Mouse (Mus musculus): ENCODE data around the gene Tbk1. TPM values are rescaled to one million over a fixed set of nuclear protein-coding genes. Genes with fewer than 3 reads are reported as not detected.

Tbk1 gene
- polyA plus RNA-seq, 1 experiment from 2014 or later: 24.8 TPM

DNA sequence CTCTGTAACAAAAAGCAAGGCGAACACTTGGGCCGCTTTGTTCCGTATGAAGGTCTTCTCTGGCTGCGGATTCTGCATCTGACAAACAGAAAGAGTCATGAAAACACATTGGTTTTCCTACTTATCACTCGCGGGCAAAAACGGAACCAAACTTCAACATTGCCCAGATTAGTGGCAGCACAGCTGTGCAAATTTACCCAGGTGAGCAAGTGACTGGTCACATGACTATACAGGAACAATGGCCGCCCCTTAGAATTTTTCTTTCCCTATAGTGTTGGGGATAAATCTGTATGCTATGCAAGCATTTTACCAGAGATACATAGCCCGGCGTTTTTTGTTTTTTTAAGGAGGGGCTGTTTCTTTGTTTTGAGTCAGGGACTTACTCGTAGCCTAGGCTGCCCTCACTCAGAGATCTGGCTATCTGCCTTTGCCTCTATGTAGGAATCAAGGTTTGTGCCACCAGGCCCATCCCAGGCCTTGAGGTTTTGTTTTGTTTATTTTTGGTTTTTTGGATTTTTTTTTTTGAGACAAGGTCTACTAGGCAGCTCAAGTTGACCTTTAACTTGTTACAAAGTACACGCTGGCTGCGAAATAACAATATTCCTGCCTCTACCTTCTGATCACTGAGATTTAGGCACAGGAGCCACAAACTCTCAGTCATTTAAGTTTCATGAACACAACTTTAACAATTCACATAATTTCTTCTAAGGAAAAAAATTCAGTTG, 28.7 kb upstream of the Tbk1 start:
- Histone ChIP-seq H3K9ac (no peak overlapping the region), H3K9me3 (replicated peaks) (no peaks in the 10 kb centered on the region), H3K4me1 (no peaks in the 10 kb centered on the region), H3K36me3 (peaks cover 96% of the 10 kb centered on the region), H3K27me3 (replicated peaks) (no peaks in the 10 kb centered on the region), H3K27ac (no peak overlapping the region), H3K4me3 (no peak overlapping the region), H3K4me2 (no peak overlapping the region)
- no peak for ATAC-seq
- WGBS (ENCODE audit: insufficient replicate concordance): 85% methylated on average over 13 of the region's 13 CpGs

DNA sequence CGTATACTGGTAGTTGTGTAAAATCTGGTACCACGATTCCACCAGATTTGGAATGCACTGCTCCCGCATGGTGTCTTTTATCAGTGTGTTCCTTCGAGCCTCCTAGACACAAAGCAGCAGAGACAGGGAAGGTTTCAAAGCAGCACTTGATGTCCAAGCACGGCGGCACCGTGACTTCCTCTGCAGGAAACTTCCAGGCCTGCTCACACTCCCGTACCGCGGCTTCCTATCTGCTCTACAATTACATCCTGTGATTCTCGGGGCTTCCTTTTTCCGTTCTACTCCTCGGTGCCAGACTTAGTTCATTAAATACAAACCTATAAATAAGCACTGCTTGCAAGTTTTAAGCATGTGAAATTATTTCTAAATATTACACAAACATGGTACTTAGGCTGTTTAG, 27.0 kb upstream of the Tbk1 start:
- Histone ChIP-seq H3K4me2 (no peak overlapping the region), H3K9me3 (replicated peaks) (no peaks in the 10 kb centered on the region), H3K36me3 (peaks cover 97% of the 10 kb centered on the region), H3K27ac (no peak overlapping the region), H3K27me3 (replicated peaks) (no peaks in the 10 kb centered on the region), H3K4me1 (no peaks in the 10 kb centered on the region), H3K9ac (no peak overlapping the region), H3K4me3 (no peak overlapping the region)
- 51% methylated on average over 13 of the region's 13 CpGs for WGBS (ENCODE audit: insufficient replicate concordance)
- no peak for ATAC-seq

DNA sequence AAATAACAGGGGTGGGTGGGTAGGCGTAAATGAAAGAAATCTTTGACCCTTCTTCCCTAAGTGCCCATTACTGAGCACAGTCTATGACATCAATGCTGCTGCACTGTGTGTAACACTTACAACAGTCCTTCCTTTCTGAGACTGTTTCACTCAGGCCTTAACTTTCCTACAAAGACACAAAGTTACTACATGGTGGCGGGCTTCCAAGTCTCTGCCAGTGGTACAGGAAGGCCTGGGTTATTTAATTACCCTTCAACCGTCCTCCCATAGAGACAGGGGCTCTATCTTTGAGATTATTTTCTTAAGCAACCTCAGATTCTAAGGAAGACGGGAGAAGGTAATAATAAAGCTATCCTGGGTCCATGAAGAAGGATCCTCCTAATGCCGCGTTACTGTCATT, 25.9 kb upstream of the Tbk1 start:
- Histone ChIP-seq H3K27me3 (replicated peaks) (no peaks in the 10 kb centered on the region), H3K4me2 (no peak overlapping the region), H3K27ac (no peak overlapping the region), H3K36me3 (peaks cover 97% of the 10 kb centered on the region), H3K9me3 (replicated peaks) (no peaks in the 10 kb centered on the region), H3K9ac (no peak overlapping the region), H3K4me1 (no peaks in the 10 kb centered on the region), H3K4me3 (no peak overlapping the region)
- no peak for ATAC-seq
- WGBS (ENCODE audit: insufficient replicate concordance): 86% methylated on average over 6 of the region's 6 CpGs

DNA sequence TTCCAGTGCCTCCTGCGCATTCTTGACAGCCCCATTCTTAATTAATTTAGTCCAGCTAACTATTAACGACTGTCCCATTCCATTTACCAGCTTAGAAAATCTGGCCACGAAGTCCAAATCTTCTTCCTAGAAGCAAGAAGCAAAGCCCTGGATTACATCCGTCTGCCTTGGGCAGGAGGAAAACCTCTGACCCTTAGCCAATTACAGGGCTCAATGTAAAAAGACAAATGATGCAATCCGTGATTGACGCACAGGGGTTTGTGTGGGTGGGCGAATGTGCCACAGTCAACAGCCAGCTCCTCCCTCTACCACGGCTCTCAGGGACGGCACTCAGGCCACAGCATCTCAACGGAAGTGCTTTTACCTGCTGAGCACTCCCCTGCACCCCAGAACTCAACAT, 25.0 kb upstream of the Tbk1 start:
- 76% methylated on average over 10 of the region's 10 CpGs for WGBS (ENCODE audit: insufficient replicate concordance)
- Histone ChIP-seq H3K4me1 (no peaks in the 10 kb centered on the region), H3K9ac (no peak overlapping the region), H3K9me3 (replicated peaks) (no peaks in the 10 kb centered on the region), H3K36me3 (peaks cover 97% of the 10 kb centered on the region), H3K27me3 (replicated peaks) (no peaks in the 10 kb centered on the region), H3K4me2 (no peak overlapping the region), H3K27ac (no peak overlapping the region), H3K4me3 (no peak overlapping the region)
- no peak for ATAC-seq

DNA sequence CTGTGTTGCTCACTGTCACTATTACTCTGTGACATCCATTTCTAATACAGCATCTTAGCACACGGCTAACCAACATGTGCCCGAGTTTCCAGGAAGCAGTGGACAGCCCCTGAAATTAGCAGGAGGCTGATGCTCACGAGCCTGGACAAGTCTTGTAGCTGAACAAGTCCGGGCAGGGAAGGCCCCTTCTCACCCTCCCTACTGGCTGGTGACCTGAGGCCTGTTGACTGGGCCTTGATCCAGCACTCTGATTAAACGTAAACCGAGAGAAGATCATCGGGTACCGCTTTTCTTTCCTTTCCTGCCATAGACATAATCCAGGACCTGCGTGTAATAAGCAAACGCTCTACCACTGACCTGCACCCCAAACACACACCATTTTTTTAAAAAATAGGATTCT, 21.6 kb upstream of the Tbk1 start:
- no peak overlapping the region for H3K4me3 ChIP-seq
- 91% methylated on average over 10 of the region's 10 CpGs for WGBS (ENCODE audit: insufficient replicate concordance)

DNA sequence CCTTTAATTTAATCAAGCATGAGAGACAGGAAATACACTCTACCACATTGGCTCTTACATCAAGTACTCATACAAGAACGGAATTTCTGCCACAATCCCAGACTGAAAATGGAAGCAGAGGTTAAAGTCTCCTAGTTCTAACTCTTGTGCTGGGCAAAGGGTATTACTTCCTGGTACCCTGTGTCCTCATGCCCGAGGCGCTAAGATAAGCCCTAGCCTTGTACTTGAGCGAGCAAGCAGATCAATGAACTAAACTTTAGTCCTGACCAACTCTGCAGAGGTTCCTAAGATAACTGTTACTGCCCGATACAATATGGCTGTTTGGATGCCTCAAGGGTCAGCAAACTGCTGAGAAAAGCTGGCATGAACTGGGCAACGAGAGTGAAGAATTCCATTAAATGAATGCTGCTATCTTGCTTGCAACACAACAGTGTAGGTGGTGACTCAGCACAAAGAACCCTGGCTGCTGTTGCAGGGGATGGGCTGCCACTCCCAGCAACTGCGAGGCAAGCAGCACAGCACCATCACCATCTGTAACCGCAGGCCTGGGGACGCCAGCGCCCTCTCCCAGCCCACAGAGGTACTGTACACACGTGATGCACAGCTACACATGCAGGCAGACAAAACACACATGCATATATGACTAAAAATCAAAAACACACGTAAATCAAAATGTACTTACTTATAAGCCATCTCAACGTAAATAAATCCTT, 18.2 kb upstream of the Tbk1 start:
- peaks cover 99% of the 10 kb centered on the region for H3K36me3 ChIP-seq
- H3K9me3 ChIP-seq (replicated peaks): no peaks in the 10 kb centered on the region
- peaks cover 5% of the 10 kb centered on the region; the same call in 1 of the 2 replicates for H3K4me1 ChIP-seq
- H3K4me2 ChIP-seq: no peak overlapping the region
- whole genome bisulfite sequencing (ENCODE audit: insufficient replicate concordance): 77% methylated on average over 13 of the region's 13 CpGs
- no peaks in the 10 kb centered on the region for H3K27me3 ChIP-seq (replicated peaks)
- no peak overlapping the region for H3K27ac ChIP-seq
- no peak overlapping the region for H3K4me3 ChIP-seq
- no peak overlapping the region for H3K9ac ChIP-seq
- peak; percentile 48 for ATAC-seq

More for the DNA sequence above, 21.6 kb upstream of the Tbk1 start:
- peaks cover 98% of the 10 kb centered on the region for H3K36me3 ChIP-seq
- no peak for ATAC-seq
- no peak overlapping the region for H3K4me2 ChIP-seq
- H3K27me3 ChIP-seq (replicated peaks): no peaks in the 10 kb centered on the region
- H3K9ac ChIP-seq: no peak overlapping the region
- H3K27ac ChIP-seq: no peak overlapping the region
- H3K4me1 ChIP-seq: peaks cover 5% of the 10 kb centered on the region; the same call in 1 of the 2 replicates
- no peaks in the 10 kb centered on the region for H3K9me3 ChIP-seq (replicated peaks)

DNA sequence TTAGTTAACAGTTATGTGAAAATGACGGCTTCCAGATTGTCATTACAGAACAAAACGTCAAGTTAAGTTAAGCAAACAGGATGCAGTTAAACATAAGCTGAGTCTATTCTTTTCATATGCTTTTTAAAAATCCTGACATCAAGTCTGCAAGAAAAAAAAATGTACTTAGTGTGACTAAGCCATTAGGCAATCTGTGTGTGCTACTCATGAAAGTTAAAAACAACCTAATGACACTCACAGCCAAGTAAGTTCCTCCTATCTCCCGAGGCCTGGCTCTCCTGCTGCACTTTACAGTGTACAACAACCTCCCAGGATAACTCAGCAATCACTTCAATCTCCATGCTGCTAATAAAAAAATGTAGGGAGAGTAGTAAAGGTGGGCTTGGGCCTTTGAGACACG, 17.0 kb upstream of the Tbk1 start:
- Histone ChIP-seq H3K4me2 (no peak overlapping the region), H3K27ac (no peak overlapping the region), H3K36me3 (peaks cover 100% of the 10 kb centered on the region), H3K9ac (no peak overlapping the region), H3K9me3 (replicated peaks) (no peaks in the 10 kb centered on the region), H3K4me1 (peaks cover 5% of the 10 kb centered on the region; the same call in 1 of the 2 replicates), H3K27me3 (replicated peaks) (no peaks in the 10 kb centered on the region), H3K4me3 (no peak overlapping the region)
- no peak for ATAC-seq
- 87% methylated on average over 4 of the region's 4 CpGs for WGBS (ENCODE audit: insufficient replicate concordance)

DNA sequence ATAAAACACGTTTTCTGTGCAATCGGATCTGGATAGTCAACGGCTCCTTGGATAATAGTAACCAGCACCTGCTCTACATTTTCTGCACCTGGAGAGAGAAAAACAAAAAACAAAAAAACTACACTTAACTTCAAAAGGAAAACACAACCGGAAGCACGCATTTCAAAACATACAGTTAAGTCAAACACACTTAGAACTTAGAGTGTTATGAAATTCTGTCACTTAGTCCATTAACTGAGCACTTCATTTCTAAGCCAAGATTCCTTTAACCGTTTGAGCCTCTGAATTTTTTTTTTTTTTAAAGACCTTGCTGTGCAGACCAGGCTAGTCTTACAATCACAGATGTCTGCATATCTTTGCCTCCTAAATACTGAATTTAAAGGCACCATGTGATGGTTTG, 14.7 kb upstream of the Tbk1 start:
- no peak overlapping the region for H3K27ac ChIP-seq
- no peak overlapping the region for H3K9ac ChIP-seq
- no peaks in the 10 kb centered on the region for H3K9me3 ChIP-seq (replicated peaks)
- ATAC-seq: no peak
- H3K4me1 ChIP-seq: peaks cover 5% of the 10 kb centered on the region; the same call in 1 of the 2 replicates
- H3K27me3 ChIP-seq (replicated peaks): no peaks in the 10 kb centered on the region
- H3K36me3 ChIP-seq: peaks cover 100% of the 10 kb centered on the region
- WGBS (ENCODE audit: insufficient replicate concordance): 84% methylated on average over 6 of the region's 6 CpGs
- no peak overlapping the region for H3K4me2 ChIP-seq
- H3K4me3 ChIP-seq: no peak overlapping the region

DNA sequence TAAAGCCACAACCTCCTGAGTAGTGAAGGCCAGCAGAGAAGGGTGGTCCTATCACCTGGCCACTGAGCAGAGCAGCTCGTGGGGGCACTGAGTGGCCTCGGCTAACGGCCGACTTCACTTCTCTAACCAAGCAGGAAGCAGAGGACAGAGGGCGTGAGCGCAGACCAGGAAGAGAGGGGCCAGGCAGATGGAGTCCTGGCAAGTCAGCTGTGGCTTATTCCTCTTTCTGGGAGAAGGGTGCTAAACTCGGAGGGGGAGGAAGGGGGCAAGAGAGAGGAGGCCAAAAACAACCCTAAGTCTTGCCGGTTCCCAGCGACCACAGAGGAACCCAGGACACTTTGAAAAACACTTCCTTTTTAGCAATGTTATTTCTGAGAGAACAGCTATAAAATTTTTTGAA, 10.0 kb upstream of the Tbk1 start:
- no peak overlapping the region for H3K9ac ChIP-seq
- H3K4me1 ChIP-seq: no peaks in the 10 kb centered on the region
- WGBS (ENCODE audit: insufficient replicate concordance): 41% methylated on average over 9 of the region's 9 CpGs
- peak; percentile 27; the same call in 1 of the 2 replicates for ATAC-seq
- H3K27me3 ChIP-seq (replicated peaks): no peaks in the 10 kb centered on the region
- H3K36me3 ChIP-seq: peaks cover 97% of the 10 kb centered on the region
- no peaks in the 10 kb centered on the region for H3K9me3 ChIP-seq (replicated peaks)
- H3K27ac ChIP-seq: no peak overlapping the region
- H3K4me2 ChIP-seq: no peak overlapping the region
- H3K4me3 ChIP-seq: no peak overlapping the region

DNA sequence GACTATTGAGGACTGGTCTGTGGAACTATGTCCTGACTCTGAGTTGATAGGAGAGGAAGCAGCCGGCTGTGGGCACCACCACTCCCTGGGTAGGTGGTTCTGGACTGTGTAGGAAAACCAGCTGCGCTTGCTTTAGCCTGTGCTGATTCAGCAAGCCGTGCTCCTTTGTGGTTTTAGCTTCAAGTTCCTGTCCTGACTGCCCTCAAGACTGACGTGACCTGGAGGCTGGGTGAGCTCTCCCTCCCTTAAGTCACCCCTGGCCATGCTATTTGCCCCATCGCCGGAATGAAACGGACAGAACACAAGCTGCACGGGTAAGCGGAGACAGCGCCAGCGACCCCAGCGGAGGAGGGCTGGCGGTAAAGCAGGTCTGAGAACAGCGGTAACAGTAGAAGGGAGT, 4.5 kb upstream of the Tbk1 start:
- no peaks in the 10 kb centered on the region for H3K9me3 ChIP-seq (replicated peaks)
- 58% methylated on average over 14 of the region's 14 CpGs for WGBS (ENCODE audit: insufficient replicate concordance)
- no peak overlapping the region for H3K4me2 ChIP-seq
- H3K9ac ChIP-seq: no peak overlapping the region
- ATAC-seq: no peak
- no peaks in the 10 kb centered on the region for H3K27me3 ChIP-seq (replicated peaks)
- peaks cover 12% of the 10 kb centered on the region for H3K4me1 ChIP-seq
- H3K27ac ChIP-seq: peak overlapping the region; percentile 39; the same call in 1 of the 2 replicates
- H3K4me3 ChIP-seq: no peak overlapping the region
- H3K36me3 ChIP-seq: peaks cover 78% of the 10 kb centered on the region

DNA sequence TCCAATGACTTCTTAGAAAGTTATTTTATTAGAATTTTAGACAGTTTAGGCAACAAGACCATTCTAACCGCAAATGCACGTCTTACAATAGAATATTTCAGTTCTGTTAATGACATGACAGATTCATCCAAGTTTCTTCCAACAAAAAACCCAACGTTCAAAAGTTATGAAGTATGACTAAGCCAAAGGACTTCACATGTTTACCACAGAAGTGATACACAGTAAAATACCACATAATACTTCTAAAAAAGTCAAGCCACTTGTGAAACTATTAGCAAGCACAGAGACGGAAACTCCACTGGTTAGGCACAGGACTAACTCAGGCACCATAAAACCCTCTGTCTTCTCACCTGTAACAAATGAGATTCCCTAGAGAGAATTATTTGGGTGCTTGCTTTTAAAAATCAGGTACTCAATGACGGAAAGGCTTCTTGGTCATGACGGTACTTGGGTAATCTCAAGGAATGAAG, 819 bp upstream of the Tbk1 start:
- peak overlapping the region; percentile 85 for H3K27ac ChIP-seq
- peaks cover 28% of the 10 kb centered on the region for H3K4me1 ChIP-seq
- 58% methylated on average over 6 of the region's 6 CpGs for WGBS (ENCODE audit: insufficient replicate concordance)
- peak overlapping the region; percentile 83 for H3K4me2 ChIP-seq
- H3K27me3 ChIP-seq (replicated peaks): no peaks in the 10 kb centered on the region
- peaks cover 64% of the 10 kb centered on the region for H3K36me3 ChIP-seq
- peak overlapping the region; percentile 92 for H3K9ac ChIP-seq
- no peaks in the 10 kb centered on the region for H3K9me3 ChIP-seq (replicated peaks)
- no peak for ATAC-seq
- H3K4me3 ChIP-seq: peak overlapping the region; percentile 90
